Mouse (Mus musculus): ENCODE measurements at regions not wholly inside any gene's neighbourhood (a gene's known extent, or its start where the extent isn't known, plus 50 kb on each side); places are given as distances from the start of the nearest gene placed in this dataset.
A peak's percentile ranks its signal among the peaks of the same experiment; 100 is the strongest.

DNA sequence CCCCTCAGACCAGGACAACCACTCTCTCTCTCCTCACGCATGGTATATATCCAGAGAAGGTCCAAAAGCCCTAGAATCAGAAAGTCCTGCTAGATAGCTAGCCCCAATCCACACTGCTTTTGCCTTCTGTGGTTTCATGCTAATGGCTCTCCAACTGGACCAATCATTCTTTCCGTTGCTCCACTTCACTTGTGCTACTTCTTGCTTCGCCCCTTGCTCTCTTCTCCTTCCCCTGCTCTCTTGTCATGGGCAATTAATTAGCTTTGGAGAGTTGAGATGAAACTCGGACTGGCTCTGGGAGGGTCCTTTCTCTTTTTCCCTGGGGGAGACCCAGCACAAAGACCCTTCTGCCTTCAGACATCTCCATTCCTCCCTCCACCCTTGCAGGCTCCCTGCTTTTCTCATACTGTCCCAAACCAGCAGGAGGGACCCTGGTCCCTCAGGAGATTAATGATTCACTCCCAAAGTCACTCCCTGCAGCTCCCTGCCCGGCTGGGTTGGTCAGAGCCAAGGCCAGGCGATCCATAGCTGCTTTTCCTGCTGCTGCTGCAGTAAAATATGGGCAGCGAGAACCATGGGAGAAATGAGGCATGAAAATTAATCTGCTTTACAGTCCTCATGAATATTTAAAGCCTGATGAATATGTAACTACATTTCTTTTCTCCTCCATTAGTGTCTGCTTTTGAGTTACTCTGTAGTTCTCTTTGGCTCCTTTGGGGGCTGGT is 113.7 kb upstream of the Thy1 start:
- no peak for DNase-seq (ENCODE audit: low spot score in 2 of 2)

DNA sequence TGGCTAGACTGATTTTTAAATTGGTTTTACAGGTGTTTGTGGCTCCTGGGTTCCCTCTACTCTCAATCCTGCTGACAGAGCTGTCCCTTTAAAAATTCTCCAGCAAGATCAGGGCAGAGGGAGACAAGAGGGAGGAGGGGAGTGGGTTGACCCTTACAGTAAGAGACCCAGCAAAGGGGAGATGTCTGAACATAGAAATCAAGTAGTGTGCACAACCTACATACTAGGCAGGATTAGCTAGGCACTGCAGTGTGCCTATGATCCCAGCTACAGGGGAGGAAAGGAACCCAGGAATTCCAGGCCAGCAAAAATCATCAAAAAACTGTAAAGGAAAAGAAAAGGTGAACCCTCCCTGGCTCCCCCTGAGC is 113.2 kb upstream of the Thy1 start:
- no peak for DNase-seq (ENCODE audit: low spot score in 2 of 2)

DNA sequence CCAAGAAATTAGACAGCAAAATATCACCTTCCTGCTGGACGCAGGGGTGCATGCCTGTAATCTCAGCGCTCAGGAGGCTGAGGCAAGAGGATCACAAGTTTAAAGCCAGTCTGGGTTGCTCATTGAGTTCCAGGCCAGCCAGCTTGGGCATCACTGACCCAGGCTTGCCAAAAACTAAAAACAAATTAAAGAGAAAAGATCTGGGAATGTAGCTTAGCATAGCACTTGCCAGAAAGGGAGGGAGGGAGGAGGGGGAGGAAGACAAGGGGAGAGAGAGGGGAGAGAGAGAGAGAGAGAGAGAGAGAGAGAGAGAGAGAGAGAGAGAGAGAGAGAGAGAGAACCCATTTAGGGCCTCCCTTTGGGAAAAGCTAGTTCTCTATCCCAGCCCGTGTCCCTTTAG is 112.7 kb upstream of the Thy1 start:
- DNase-seq (ENCODE audit: low spot score in 2 of 2) = no peak

DNA sequence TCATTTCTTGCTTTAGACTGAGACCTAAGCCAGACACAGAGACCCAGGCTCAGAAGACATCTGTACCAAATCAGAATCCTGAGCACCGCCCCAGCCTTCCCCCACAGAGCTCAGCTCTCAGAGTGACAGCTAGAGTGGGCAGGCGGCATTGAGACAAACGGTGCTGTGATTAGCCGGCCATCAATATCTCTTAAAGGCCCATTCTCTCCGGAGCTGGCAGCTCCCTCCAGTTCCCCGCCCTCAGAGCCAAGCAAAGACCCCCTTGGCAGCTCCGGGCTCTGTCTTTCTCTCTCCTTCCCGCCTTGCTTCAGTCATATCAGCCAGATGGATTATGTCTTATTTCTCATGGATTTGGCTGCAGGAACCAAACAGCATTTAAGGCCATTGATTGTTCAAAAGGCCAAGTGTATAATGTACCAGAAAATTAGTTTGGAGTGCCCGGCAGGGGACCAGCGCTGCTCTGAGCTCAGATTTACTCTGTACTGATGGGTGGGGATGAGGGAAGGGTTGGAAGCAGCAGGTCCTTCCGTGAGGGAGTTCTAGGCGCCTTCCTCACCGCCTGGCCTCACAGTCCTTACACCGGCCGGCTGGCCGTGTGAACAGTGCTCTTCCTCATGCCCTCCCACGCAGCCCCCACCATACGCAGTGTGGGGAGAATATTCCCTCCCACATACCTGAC is 109.0 kb upstream of the Thy1 start:
- DNase-seq (ENCODE audit: low spot score in 2 of 2) = no peak

DNA sequence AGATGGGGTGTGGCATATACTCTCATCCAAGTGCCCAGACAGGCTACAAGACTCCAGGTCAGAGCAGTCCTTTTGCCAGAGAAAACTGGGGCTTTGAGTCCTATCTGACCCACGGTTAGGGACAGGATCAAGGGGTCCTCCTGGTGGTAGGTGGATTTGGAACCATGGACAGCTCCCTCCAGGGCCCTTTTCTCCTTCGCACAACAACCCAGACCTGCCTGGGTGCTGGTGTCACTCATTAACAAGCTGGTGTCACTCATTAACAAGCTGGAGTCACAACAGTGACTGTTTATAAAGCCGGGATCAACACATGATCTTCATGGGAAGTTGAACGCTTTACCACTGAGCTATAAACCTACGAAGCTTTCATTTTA is 108.5 kb upstream of the Thy1 start:
- DNase-seq (ENCODE audit: low spot score in 2 of 2) = no peak

DNA sequence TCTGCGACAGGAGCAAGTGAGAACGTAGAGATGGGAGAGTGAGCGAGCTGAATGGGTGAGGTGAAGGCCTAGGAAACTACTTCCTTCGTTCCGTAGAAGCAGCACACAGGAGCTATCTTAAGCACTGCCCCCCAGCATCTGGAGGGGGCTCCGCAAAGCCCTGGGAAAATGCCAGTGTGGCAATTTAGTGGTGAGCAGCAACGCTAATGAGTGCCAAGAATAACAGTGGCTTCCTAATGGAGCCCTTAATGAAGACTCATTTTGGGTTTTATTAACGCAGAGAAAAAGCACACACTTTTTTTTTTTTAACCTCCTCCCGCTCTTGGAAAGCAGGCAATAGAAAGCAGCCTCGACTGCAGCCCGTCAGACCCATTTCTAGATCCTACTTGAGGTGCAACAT is 103.8 kb upstream of the Thy1 start:
- no peak for DNase-seq (ENCODE audit: low spot score in 2 of 2)

DNA sequence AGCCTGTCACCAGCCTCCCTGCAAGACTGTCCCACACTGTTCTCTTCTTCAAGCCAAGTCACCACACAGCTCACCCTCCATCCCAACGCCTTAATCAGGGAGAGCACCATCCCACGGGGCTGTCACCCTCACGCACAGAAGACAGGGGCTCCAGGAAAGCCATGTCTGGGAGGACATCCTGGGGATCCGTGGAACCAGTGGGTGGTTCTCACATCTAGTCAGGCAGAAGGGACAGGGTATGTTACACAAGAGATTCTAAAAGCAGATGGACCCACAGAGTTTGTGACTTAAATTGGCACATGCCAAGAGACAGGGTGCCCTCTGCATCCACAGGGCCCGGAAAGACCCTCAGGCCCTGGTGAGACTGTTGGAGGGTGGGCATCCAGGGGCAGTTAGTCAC is 101.0 kb upstream of the Thy1 start:
- DNase-seq (ENCODE audit: low spot score in 2 of 2) = no peak

DNA sequence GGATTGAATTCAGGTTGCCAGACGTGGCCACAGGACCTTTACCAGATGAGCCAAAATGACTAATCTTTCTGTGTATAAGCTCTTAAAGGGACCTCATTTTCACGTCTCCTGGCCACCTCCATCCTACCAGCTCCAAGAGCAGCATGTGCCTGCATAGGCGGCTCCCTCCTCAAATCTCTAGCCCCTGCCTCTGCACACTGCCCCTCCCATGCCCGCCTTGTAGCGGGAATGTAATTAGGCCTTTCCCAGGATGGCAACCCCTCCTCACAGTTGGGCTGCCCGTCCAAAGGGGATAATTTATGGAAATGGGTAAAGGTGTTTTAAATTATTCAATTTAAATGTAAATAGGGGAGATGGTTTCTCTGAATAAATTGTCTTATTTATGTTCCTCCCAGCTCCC is 99.7 kb upstream of the Thy1 start:
- DNase-seq (ENCODE audit: low spot score in 2 of 2) = no peak

DNA sequence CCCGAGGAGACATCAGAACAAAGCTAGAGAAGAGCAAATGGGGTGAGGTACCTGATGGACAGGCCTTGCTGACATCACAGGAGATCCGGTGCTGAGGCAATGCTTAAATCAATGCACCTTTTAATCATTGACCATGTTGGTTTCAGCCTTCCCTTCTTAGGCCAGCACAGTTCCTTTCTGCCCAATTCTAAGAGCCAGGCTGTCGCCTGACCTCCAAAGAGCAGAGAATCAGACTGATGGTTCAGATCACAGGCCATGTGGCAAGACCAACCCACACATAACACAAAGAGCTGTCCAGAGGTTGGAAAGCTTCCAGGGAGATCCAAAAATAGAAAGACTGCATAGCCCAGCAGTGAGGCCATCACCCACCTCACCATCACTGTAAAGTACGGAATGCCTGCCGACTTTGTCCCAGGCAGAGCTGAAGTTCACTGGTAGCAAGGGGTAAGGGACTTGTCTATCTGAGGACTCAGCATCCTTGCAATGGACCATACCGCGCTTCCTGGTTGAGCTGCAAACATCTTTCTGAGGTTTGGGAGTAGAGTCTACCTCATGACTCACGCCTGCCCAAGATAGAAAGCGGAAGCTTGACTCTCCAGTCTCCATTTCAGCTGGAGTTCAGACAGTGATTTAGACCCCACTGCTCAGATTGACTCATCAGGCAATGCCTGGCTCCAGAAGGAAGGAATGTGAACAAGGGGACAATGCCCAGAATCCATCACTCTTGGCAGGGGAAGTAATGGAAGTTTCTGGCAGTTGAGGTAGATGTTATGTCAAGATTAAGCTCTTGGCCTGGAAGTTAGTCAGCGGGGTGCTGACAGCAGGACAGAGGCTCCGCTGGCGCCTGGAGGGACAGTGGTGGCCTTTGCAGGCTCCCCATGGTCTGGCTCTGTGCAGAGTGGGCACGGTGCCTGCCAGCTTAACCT is 98.1 kb upstream of the Thy1 start:
- no peak for DNase-seq (ENCODE audit: low spot score in 2 of 2)

DNA sequence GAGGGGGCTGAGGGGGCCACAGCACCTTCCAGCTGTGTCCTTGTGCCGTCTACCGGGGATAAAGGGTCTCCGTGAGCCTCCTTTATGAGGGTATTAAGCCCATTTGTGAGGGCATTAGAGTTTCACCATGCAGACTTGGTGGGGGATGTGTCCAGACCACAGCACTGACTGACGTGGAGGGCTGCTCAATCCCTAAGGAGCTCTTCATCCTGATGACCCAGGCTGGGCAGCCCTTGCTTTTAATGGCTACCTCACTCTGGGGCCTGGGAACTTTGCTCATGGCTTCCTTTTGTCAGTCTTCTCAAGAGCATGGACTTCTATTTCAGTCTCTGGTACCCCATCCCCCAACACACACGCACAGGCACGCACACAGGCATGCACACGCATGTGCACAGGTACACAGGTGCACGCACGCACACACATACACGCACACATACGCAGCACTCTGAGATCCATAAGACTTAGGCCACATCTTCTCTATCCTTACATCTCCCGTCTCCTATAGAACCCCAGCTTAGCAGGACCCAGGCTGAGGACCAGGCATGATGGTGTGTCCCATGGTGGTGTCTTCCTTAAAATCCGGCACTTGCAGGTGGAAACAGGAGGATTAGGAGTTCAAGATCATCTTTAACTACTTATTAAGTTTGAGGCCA is 97.1 kb upstream of the Thy1 start:
- DNase-seq (ENCODE audit: low spot score in 2 of 2) = no peak

DNA sequence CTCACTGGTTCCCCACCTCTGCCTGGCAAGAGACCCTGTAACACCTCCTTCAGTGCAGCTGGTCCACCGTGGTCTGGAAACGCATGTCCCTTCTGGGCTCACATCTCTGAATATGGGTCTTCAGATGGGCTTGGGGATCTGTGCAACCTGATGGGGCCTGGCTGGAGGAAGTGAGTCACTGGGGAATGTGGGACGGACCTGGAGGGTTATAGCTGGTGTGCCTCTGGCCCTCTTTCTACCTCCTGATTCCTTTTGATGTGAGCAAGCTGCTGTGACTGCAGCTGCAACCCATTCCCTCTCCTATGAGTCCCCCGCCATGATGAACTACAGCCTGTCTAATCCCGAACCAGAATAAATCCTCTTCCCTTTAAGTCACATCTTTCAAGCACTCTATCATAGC is 96.1 kb upstream of the Thy1 start:
- no peak for DNase-seq (ENCODE audit: low spot score in 2 of 2)

DNA sequence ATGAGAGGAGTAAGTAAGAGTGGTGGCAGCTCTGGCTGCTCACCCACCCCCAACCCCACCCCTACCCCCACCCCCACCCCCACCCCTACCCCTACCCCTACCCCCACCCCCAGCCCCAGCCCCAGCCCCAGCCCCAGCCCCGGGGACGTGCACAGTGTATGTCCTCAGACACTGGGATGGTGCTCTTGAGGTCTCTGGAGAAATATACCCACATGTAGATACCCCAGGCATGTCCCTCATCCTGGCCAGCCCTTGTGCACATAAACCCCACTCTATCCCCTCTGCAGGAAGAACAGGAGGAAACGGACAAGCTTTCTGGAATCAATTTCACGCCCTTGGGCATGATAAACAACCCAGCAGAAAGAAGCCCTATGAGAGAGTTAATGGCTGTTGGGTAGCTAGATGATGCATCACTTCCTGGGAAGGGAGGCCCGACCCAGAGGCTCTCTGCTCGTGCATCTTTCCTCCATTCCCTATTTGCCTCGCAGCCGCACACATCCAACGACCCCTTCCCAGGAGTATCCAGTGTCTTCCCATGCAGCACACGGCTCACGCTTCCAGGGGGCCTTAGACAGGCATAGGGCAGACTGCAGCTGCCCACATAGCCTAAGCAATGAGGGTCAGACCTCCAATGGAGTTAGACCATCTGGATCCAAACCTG is 95.6 kb upstream of the Thy1 start:
- DNase-seq (ENCODE audit: low spot score in 2 of 2) = no peak

DNA sequence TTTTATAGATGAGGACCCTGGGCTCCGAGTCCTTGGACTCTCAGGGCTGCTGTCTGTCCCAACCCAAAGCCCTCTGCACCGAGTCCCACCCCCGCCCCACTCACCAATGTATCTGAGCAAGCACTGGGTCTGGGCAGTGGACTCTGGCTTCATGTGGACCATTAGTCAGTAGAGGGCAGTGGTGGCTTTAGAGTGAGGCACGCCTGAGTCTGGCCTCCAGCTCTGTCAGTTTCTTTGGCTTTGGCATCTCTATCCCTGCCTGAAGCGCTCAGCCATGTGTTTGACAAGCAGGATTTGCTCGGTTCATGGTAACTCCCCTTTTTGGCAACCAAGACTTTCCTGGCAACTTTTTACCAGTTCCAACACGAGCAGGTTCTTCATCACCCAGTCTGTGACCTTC is 90.1 kb upstream of the Thy1 start:
- peak in 1 of 2 experiments; percentile 44 for DNase-seq (ENCODE audit: low spot score in 2 of 2)

DNA sequence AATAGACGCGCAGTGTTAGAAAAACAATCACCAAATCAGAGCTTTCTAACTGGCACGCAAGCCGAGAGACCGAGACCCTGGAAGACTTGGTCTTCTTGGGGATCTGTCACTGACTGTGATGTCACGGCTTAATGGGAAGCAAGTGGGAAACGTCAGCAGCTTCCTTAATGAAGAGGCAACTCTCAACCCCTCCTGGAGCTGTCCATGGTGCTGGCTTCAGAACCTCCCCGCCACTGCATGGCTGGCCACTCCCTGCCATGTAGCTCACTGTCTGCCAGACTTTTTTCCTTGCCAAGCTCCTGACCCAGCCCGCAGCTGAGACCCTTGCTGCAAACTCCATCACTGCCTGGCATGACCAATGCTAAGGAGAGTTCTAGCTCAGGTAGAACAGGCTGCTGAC is 83.6 kb upstream of the Thy1 start:
- DNase-seq (ENCODE audit: low spot score in 2 of 2) = peak; percentile 30 to 43

DNA sequence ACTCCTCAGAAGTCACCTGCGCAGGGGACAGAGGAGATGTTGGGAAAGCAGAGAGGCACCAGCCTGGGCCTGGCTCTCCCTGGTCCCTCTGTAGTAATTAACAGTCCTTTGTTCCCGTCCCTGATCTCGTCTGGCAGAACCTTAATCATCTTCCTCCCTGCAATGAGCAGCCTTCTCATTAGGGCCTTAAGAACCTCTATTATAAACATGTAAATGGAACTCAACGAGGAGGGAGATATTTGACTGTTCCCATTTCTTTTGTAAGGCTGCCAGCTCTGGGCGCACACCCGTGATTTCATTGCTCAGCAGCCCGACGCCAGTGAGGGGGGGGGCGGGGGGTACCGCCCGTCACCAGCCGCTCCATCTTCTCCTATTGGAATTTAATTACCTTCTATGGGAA is 81.8 kb upstream of the Thy1 start:
- DNase-seq (ENCODE audit: low spot score in 2 of 2) = peak; percentile 35 to 55

DNA sequence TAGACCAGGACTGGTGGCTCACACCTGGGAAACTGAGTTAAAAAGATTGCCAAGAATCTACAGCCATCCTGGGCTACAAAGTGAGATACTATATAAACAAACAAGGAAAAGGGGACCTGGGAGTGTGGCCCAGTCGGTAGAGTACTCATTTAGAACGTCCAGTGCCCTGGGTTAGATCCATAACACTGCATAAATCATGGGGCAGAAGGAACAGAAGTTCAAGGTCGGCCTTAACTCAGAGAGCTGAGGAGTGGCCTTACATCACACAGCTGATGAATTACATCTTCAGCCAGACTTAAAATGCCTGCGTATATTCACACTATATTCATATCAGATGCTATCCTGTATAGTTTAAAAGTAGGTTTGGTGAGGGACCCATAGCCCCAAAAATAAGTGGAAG is 78.0 kb upstream of the Thy1 start:
- no peak for DNase-seq (ENCODE audit: low spot score in 2 of 2)

DNA sequence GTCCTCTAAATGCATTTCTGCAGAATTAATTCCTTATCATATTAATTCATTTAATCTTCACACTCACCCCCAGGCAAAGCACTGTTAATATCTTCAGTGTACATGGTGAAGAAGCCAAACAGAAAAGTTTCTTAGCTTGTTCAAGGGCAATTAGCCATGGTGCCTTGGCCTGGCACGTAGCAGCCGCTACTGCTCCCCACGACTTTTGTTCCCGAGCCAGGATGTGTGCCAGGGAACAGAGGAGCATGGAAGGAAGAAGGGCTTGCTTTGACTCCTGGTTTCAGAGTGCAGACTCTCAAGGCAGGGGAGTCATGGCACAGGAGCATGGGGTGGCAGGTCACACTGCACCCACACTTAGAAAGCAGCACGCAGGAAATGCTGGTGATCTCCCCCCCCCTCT is 77.4 kb upstream of the Thy1 start:
- DNase-seq (ENCODE audit: low spot score in 2 of 2) = no peak

DNA sequence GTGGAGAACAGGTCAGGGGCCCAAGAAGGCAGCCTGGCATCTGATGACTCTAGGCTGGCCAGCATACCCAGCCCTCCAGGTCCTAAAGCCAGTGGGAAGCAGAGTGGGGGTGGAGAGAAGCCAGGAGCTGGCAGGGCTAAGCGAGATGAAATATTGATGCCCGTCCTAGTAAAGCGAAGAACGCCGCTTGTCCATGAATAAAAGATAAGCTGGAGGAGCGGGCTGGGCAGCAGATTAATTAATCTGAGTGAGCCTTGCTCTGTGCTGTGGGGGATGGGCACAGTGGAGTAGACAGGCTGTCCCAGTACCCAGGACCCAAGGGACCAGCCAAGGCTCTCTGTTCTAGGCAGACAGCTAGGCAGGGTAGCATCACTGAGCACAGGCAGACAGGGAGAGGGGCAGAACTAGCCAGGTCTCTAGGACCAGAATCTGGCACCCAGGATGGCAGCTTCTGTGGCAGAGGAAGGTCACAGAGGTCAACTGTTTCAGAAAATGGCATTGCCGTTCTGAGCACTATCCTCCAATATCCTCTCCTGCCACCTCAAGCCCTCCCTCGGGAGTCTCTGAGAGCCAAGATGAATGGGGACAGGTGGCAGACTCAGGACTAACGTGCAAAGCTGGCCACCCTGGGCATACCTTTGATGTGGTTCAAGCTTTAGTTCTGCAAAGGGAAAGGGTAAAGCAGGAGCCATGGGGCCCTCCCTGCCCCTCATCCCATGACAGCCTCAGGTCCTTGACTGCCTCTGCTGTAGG is 73.0 kb upstream of the Thy1 start:
- peak; percentile 29 to 52 for DNase-seq (ENCODE audit: low spot score in 2 of 2)

DNA sequence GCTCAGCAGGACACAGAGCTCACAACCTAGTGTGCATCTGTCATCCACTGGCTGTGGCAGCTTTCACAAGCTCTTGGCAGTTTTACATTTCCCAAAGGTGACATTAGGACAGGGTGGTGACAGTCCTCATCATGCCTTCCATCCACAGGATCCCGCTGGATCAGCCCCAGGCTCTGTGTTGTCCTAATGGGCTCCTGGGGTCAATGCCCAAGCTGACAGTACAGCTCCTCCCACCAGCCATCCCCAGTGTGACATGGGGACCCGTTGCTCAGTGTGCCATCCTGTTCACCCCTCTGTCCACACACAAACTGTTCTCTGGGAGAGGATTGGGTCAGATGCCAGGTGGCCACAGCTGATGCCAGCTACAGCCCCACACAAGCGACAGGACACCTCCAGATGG is 72.3 kb upstream of the Thy1 start:
- DNase-seq (ENCODE audit: low spot score in 2 of 2) = peak in 1 of 2 experiments; percentile 28

DNA sequence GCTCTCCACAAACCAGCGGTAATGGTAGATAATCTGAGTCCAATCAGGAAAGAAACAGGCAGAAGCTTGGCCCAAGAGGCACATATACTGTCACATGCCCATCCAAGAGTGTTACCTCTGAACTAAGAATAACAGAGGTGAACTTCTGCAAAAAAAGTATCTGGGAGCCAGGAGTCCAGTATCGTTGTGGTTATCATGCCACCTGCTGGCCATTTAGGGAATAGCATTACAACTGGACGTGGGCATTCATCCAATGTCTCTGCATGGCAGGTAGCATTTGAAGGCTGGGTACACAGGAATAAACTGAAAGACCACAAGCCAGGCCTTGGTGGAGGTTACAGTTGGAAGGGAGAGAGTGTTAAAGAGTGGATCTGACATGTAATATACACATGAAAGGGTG is 70.9 kb upstream of the Thy1 start:
- DNase-seq (ENCODE audit: low spot score in 2 of 2) = peak; percentile 81 to 84
